Mouse (Mus musculus): ENCODE measurements around the gene Tuba3b. TPM values are rescaled to one million over a fixed set of nuclear protein-coding genes. Genes with fewer than 3 reads are reported as not detected.

The Tuba3b gene
- polyA plus RNA-seq, 1 experiment from 2014 or later: not detected

GRCm38 (mm10) chr6:145581366-145582170 lies 34.0 kb upstream of the Tuba3b start:
- H3K9me3 ChIP-seq (replicated peaks; ENCODE audit: control insufficient read depth, low read length): no peaks in the 10 kb centered on the region
- no peak for DNase-seq (ENCODE audit: low spot score)
- H3K4me2 ChIP-seq (ENCODE audit: low read length): no peak overlapping the region
- no peaks in the 10 kb centered on the region for H3K36me3 ChIP-seq (ENCODE audit: control insufficient read depth, insufficient read depth, low read length)
- H3K27me3 ChIP-seq (replicated peaks; ENCODE audit: control insufficient read depth, insufficient read depth, low read length): no peaks in the 10 kb centered on the region
- 74% methylated on average over 10 of the region's 10 CpGs for whole genome bisulfite sequencing
- H3K4me3 ChIP-seq (ENCODE audit: low read depth, low read length): no peak overlapping the region
- H3K4me1 ChIP-seq (ENCODE audit: control insufficient read depth, insufficient read depth, low read length): peaks cover 10% of the 10 kb centered on the region; the same call in 1 of the 2 replicates
- no peak overlapping the region for H3K27ac ChIP-seq (ENCODE audit: low read depth, low read length)
- no peak for ATAC-seq
- H3K9ac ChIP-seq (ENCODE audit: low read length): no peak overlapping the region

DNA sequence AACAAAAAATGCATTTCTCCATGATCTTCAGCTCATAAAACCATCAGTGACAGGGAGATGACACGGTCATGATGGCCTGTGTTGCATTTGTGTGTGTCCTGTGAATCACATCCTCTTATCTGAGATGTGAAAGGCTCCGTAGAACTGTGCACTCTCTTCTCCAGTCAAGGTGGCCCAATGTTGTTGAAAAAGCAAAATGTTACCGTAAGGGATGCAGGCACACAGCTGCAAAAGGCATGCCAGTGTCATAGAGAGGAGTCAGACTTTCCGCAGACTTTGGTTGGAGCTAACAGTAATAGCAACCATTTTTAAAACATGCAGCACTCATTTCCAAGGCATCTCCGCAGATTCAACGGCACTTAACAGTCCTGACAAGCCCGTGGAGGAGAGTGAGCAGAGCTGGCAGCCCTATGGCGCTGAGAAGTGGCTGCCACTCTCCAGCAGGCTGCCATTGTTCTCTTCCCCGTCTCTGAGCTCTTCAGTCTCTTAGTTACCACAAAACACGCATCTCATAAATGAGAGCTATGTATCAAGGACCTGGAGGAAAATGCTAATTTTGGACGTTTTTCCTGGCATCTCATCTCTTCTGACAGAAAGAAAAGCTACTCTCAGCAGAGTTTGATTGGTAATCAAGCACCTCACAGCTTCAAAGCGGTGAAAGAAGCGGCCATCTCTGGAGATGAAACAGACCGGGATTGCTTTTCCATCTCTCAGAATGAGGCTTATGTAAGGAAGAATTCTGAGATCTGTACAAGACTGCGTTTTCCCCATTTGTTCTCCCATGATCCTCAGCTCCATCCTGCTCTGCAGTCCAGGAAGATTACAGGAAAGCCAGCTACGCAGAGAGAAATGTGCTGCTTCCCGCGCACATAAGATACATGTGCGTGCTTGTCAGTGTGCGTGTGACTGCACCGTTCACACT lies 30.2 kb upstream of the Tuba3b start:
- H3K36me3 ChIP-seq (ENCODE audit: control insufficient read depth, insufficient read depth, low read length): no peaks in the 10 kb centered on the region
- H3K27me3 ChIP-seq (replicated peaks; ENCODE audit: control insufficient read depth, insufficient read depth, low read length): no peaks in the 10 kb centered on the region
- H3K4me2 ChIP-seq (ENCODE audit: low read length): peak overlapping the region; percentile 39
- no peak overlapping the region for H3K4me3 ChIP-seq (ENCODE audit: low read depth, low read length)
- H3K27ac ChIP-seq (ENCODE audit: low read depth, low read length): peak overlapping the region; percentile 75
- peak; percentile 91 for ATAC-seq
- H3K9ac ChIP-seq (ENCODE audit: low read length): peak overlapping the region; percentile 29
- DNase-seq (ENCODE audit: low spot score): peak; percentile 76
- 0 out of 2 replicates have a peak, but pooled peaks cover 3% of the 10 kb centered on the region for H3K4me1 ChIP-seq (ENCODE audit: control insufficient read depth, insufficient read depth, low read length)
- 54% methylated on average over 21 of the region's 21 CpGs for WGBS
- no peaks in the 10 kb centered on the region for H3K9me3 ChIP-seq (replicated peaks; ENCODE audit: control insufficient read depth, low read length)

GRCm38 (mm10) chr6:145590501-145591293 lies 24.9 kb upstream of the Tuba3b start:
- ATAC-seq: no peak; the same call in 1 of the 2 replicates
- WGBS: 86% methylated on average over 11 of the region's 11 CpGs
- H3K4me2 ChIP-seq (ENCODE audit: low read length): no peak overlapping the region

GRCm38 (mm10) chr6:145591578-145591977 lies 24.0 kb upstream of the Tuba3b start:
- H3K36me3 ChIP-seq (ENCODE audit: control insufficient read depth, insufficient read depth, low read length): no peaks in the 10 kb centered on the region
- DNase-seq (ENCODE audit: low spot score) (no peak), ATAC-seq (no peak)
- H3K4me3 ChIP-seq (ENCODE audit: low read depth, low read length): no peak overlapping the region
- WGBS: 48% methylated on average over 1 of the region's 1 CpGs
- no peak overlapping the region for H3K4me2 ChIP-seq (ENCODE audit: low read length)
- H3K9me3 ChIP-seq (replicated peaks; ENCODE audit: control insufficient read depth, low read length): no peaks in the 10 kb centered on the region
- no peaks in the 10 kb centered on the region for H3K27me3 ChIP-seq (replicated peaks; ENCODE audit: control insufficient read depth, insufficient read depth, low read length)
- H3K9ac ChIP-seq (ENCODE audit: low read length): no peak overlapping the region
- H3K4me1 ChIP-seq (ENCODE audit: control insufficient read depth, insufficient read depth, low read length): peaks cover 5% of the 10 kb centered on the region; the same call in 1 of the 2 replicates
- H3K27ac ChIP-seq (ENCODE audit: low read depth, low read length): no peak overlapping the region

More at GRCm38 (mm10) chr6:145590501-145591293, 24.9 kb upstream of the Tuba3b start:
- H3K27ac ChIP-seq (ENCODE audit: low read depth, low read length): peak overlapping the region; percentile 3; the same call in 1 of the 2 replicates
- no peak overlapping the region for H3K9ac ChIP-seq (ENCODE audit: low read length)
- H3K9me3 ChIP-seq (replicated peaks; ENCODE audit: control insufficient read depth, low read length): no peaks in the 10 kb centered on the region
- H3K36me3 ChIP-seq (ENCODE audit: control insufficient read depth, insufficient read depth, low read length): no peaks in the 10 kb centered on the region
- peak; percentile 47 for DNase-seq (ENCODE audit: low spot score)
- H3K4me1 ChIP-seq (ENCODE audit: control insufficient read depth, insufficient read depth, low read length): peaks cover 5% of the 10 kb centered on the region; the same call in 1 of the 2 replicates
- H3K4me3 ChIP-seq (ENCODE audit: low read depth, low read length): no peak overlapping the region
- H3K27me3 ChIP-seq (replicated peaks; ENCODE audit: control insufficient read depth, insufficient read depth, low read length): no peaks in the 10 kb centered on the region

GRCm38 (mm10) chr6:145592036-145592435 lies 23.5 kb upstream of the Tuba3b start:
- H3K36me3 ChIP-seq (ENCODE audit: control insufficient read depth, insufficient read depth, low read length): no peaks in the 10 kb centered on the region
- 81% methylated on average over 6 of the region's 6 CpGs for WGBS
- no peak overlapping the region for H3K4me3 ChIP-seq (ENCODE audit: low read depth, low read length)
- no peak overlapping the region for H3K9ac ChIP-seq (ENCODE audit: low read length)
- no peaks in the 10 kb centered on the region for H3K27me3 ChIP-seq (replicated peaks; ENCODE audit: control insufficient read depth, insufficient read depth, low read length)
- H3K4me2 ChIP-seq (ENCODE audit: low read length): no peak overlapping the region
- H3K4me1 ChIP-seq (ENCODE audit: control insufficient read depth, insufficient read depth, low read length): peaks cover 5% of the 10 kb centered on the region; the same call in 1 of the 2 replicates
- DNase-seq (ENCODE audit: low spot score) (no peak), ATAC-seq (peak; percentile 10; the same call in 1 of the 2 replicates)
- peak overlapping the region; percentile 39; the same call in 1 of the 2 replicates for H3K27ac ChIP-seq (ENCODE audit: low read depth, low read length)
- no peaks in the 10 kb centered on the region for H3K9me3 ChIP-seq (replicated peaks; ENCODE audit: control insufficient read depth, low read length)

DNA sequence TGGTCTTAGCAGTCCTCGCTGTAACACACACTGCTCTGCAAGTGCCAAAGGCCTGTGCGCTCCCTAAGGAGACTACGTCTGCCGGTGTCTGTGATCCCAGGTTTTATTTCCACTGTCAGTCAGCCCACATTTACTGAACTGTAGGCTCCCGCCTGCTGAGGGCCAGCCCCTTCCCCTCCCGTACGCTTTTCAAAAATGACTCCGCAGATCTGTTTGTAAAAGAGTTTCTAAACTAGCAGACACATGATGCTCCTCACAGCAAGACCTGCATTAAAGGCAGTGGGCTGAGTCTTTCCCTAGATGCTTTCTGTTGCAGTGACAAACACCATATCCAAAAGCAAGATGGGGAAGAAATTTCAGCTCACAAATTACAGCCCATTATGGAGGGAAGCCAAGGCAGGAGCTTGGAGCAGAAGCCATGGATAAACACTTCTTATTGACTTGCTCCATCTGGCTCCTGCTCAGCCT lies 23.0 kb upstream of the Tuba3b start:
- peaks cover 5% of the 10 kb centered on the region; the same call in 1 of the 2 replicates for H3K4me1 ChIP-seq (ENCODE audit: control insufficient read depth, insufficient read depth, low read length)
- no peak overlapping the region for H3K4me3 ChIP-seq (ENCODE audit: low read depth, low read length)
- ATAC-seq: peak; percentile 69; the same call in 1 of the 2 replicates
- H3K9ac ChIP-seq (ENCODE audit: low read length): no peak overlapping the region
- H3K36me3 ChIP-seq (ENCODE audit: control insufficient read depth, insufficient read depth, low read length): no peaks in the 10 kb centered on the region
- H3K4me2 ChIP-seq (ENCODE audit: low read length): no peak overlapping the region
- 67% methylated on average over 8 of the region's 8 CpGs for WGBS
- peak overlapping the region; percentile 39; the same call in 1 of the 2 replicates for H3K27ac ChIP-seq (ENCODE audit: low read depth, low read length)
- peak; percentile 82 for DNase-seq (ENCODE audit: low spot score)
- H3K27me3 ChIP-seq (replicated peaks; ENCODE audit: control insufficient read depth, insufficient read depth, low read length): no peaks in the 10 kb centered on the region
- H3K9me3 ChIP-seq (replicated peaks; ENCODE audit: control insufficient read depth, low read length): no peaks in the 10 kb centered on the region

GRCm38 (mm10) chr6:145593991-145594390 lies 21.6 kb upstream of the Tuba3b start:
- H3K27me3 ChIP-seq (replicated peaks; ENCODE audit: control insufficient read depth, insufficient read depth, low read length): no peaks in the 10 kb centered on the region
- no peaks in the 10 kb centered on the region for H3K36me3 ChIP-seq (ENCODE audit: control insufficient read depth, insufficient read depth, low read length)
- H3K4me2 ChIP-seq (ENCODE audit: low read length): no peak overlapping the region
- H3K9ac ChIP-seq (ENCODE audit: low read length): no peak overlapping the region
- no peak for ATAC-seq
- no peaks in the 10 kb centered on the region for H3K9me3 ChIP-seq (replicated peaks; ENCODE audit: control insufficient read depth, low read length)
- WGBS: 82% methylated on average over 7 of the region's 7 CpGs
- H3K4me3 ChIP-seq (ENCODE audit: low read depth, low read length): no peak overlapping the region
- no peak overlapping the region for H3K27ac ChIP-seq (ENCODE audit: low read depth, low read length)
- H3K4me1 ChIP-seq (ENCODE audit: control insufficient read depth, insufficient read depth, low read length): peaks cover 7% of the 10 kb centered on the region; the same call in 1 of the 2 replicates
- no peak for DNase-seq (ENCODE audit: low spot score)

GRCm38 (mm10) chr6:145595905-145596304 lies 19.7 kb upstream of the Tuba3b start:
- H3K4me3 ChIP-seq (ENCODE audit: low read depth, low read length): no peak overlapping the region
- H3K36me3 ChIP-seq (ENCODE audit: control insufficient read depth, insufficient read depth, low read length): no peaks in the 10 kb centered on the region
- no peak overlapping the region for H3K4me2 ChIP-seq (ENCODE audit: low read length)
- peaks cover 9% of the 10 kb centered on the region; the same call in 1 of the 2 replicates for H3K4me1 ChIP-seq (ENCODE audit: control insufficient read depth, insufficient read depth, low read length)
- H3K27me3 ChIP-seq (replicated peaks; ENCODE audit: control insufficient read depth, insufficient read depth, low read length): no peaks in the 10 kb centered on the region
- H3K9me3 ChIP-seq (replicated peaks; ENCODE audit: control insufficient read depth, low read length): no peaks in the 10 kb centered on the region
- no peak for DNase-seq (ENCODE audit: low spot score)
- H3K27ac ChIP-seq (ENCODE audit: low read depth, low read length): no peak overlapping the region
- H3K9ac ChIP-seq (ENCODE audit: low read length): no peak overlapping the region
- ATAC-seq: no peak
- 82% methylated on average over 4 of the region's 4 CpGs for WGBS

All from forebrain, embryonic 14.5 days (tissue).